Mouse (Mus musculus): Measurements from ENCODE around the gene Hhat.

GRCm38 (mm10) chr1:192454501-192454900 is 316.5 kb downstream of the Hhat start:
- TF ChIP-seq CTCF (IDR thresholded peaks at IDR 0.05; ENCODE audit: borderline replicate concordance, insufficient read depth, low read length) (no peak), POLR2A (IDR thresholded peaks at IDR 0.05; ENCODE audit: low read depth, low read length) (no peak)
